Mouse (Mus musculus): ENCODE data around the gene Mmgt2. TPM values are rescaled to one million over a fixed set of nuclear protein-coding genes. Genes with fewer than 3 reads are reported as not detected.
"Not testable (repeated sequence)": the region's sequence is repeated elsewhere in the genome, so short reads cannot be mapped to it uniquely, and the experiment has no call there.

Gene Mmgt2
- polyA plus RNA-seq, 1 experiment from 2014 or later = 61.9 TPM

GRCm38 (mm10) chr11:62649803-62650202, 1.3 kb downstream of the Mmgt2 start:
- H3K27ac ChIP-seq; H3K36me3 ChIP-seq; H3K9ac ChIP-seq; ATAC-seq (ENCODE audit: insufficient number of reproducible peaks, low FRiP score, low TSS enrichment, low read depth); H3K9me3 ChIP-seq; H3K4me3 ChIP-seq; H3K27me3 ChIP-seq: not testable (repeated sequence)
- Histone ChIP-seq H3K4me1 (peaks cover 42% of the 10 kb centered on the region), H3K4me2 (peak overlapping the region; percentile 90; the same call in 1 of the 2 replicates)
- 74% methylated on average over 4 of the region's 4 CpGs for WGBS

- ATAC-seq (ENCODE audit: insufficient number of reproducible peaks, low FRiP score, low TSS enrichment, low read depth) = no peak
- Histone ChIP-seq H3K27ac (no peak overlapping the region), H3K4me1 (peaks cover 24% of the 10 kb centered on the region), H3K27me3 (no peaks in the 10 kb centered on the region), H3K36me3 (peaks cover 14% of the 10 kb centered on the region; the same call in 1 of the 2 replicates), H3K9ac (no peak overlapping the region), H3K9me3 (no peaks in the 10 kb centered on the region), H3K4me3 (no peak overlapping the region), H3K4me2 (no peak overlapping the region)
- 83% methylated on average over 3 of the region's 3 CpGs for WGBS
These were observed 3.1 kb downstream of the Mmgt2 start for GRCm38 (mm10) chr11:62651563-62651962.

- 89% methylated on average over 3 of the region's 3 CpGs for WGBS
- H3K36me3 ChIP-seq = peaks cover 14% of the 10 kb centered on the region; the same call in 1 of the 2 replicates
- no peak overlapping the region for H3K4me3 ChIP-seq
- H3K9ac ChIP-seq = no peak overlapping the region
- H3K4me1 ChIP-seq = peaks cover 19% of the 10 kb centered on the region
- no peaks in the 10 kb centered on the region for H3K9me3 ChIP-seq
- no peaks in the 10 kb centered on the region for H3K27me3 ChIP-seq
- H3K4me2 ChIP-seq = no peak overlapping the region
- no peak overlapping the region for H3K27ac ChIP-seq
- ATAC-seq (ENCODE audit: insufficient number of reproducible peaks, low FRiP score, low TSS enrichment, low read depth) = no peak
These were observed 3.6 kb downstream of the Mmgt2 start for GRCm38 (mm10) chr11:62652080-62652479.

- Histone ChIP-seq H3K27me3 (no peaks in the 10 kb centered on the region), H3K36me3 (peaks cover 21% of the 10 kb centered on the region), H3K4me3 (no peak overlapping the region), H3K27ac (no peak overlapping the region), H3K4me1 (no peaks in the 10 kb centered on the region), H3K9me3 (no peaks in the 10 kb centered on the region), H3K4me2 (no peak overlapping the region), H3K9ac (no peak overlapping the region)
- WGBS = 58% methylated on average over 4 of the region's 4 CpGs
- no peak for ATAC-seq (ENCODE audit: insufficient number of reproducible peaks, low FRiP score, low TSS enrichment, low read depth)
These were observed 12.4 kb downstream of the Mmgt2 start for GRCm38 (mm10) chr11:62660885-62661284.

GRCm38 (mm10) chr11:62664250-62664649, 15.8 kb downstream of the Mmgt2 start:
- 86% methylated on average over 6 of the region's 6 CpGs for WGBS
- ATAC-seq (ENCODE audit: insufficient number of reproducible peaks, low FRiP score, low TSS enrichment, low read depth) = no peak
- no peak overlapping the region for H3K4me2 ChIP-seq
- H3K36me3 ChIP-seq = peaks cover 21% of the 10 kb centered on the region
- H3K27me3 ChIP-seq = no peaks in the 10 kb centered on the region
- H3K9me3 ChIP-seq = no peaks in the 10 kb centered on the region
- no peak overlapping the region for H3K9ac ChIP-seq
- no peak overlapping the region for H3K4me3 ChIP-seq
- no peaks in the 10 kb centered on the region for H3K4me1 ChIP-seq
- H3K27ac ChIP-seq = no peak overlapping the region

- H3K9ac ChIP-seq = no peak overlapping the region
- no peaks in the 10 kb centered on the region for H3K27me3 ChIP-seq
- H3K9me3 ChIP-seq = no peaks in the 10 kb centered on the region
- no peak overlapping the region for H3K4me2 ChIP-seq
- no peak for ATAC-seq (ENCODE audit: insufficient number of reproducible peaks, low FRiP score, low TSS enrichment, low read depth)
- H3K4me3 ChIP-seq = no peak overlapping the region
- no peak overlapping the region for H3K27ac ChIP-seq
- H3K36me3 ChIP-seq = peaks cover 15% of the 10 kb centered on the region
- H3K4me1 ChIP-seq = peaks cover 4% of the 10 kb centered on the region; the same call in 1 of the 2 replicates
- WGBS = 87% methylated on average over 5 of the region's 5 CpGs
These were observed 20.5 kb downstream of the Mmgt2 start for GRCm38 (mm10) chr11:62668986-62669385.

GRCm38 (mm10) chr11:62669471-62669870, 21.0 kb downstream of the Mmgt2 start:
- Histone ChIP-seq H3K9me3 (no peaks in the 10 kb centered on the region), H3K27me3 (no peaks in the 10 kb centered on the region), H3K9ac (no peak overlapping the region), H3K27ac (no peak overlapping the region), H3K4me1 (peaks cover 4% of the 10 kb centered on the region; the same call in 1 of the 2 replicates), H3K36me3 (peaks cover 15% of the 10 kb centered on the region), H3K4me2 (no peak overlapping the region), H3K4me3 (no peak overlapping the region)
- no peak for ATAC-seq (ENCODE audit: insufficient number of reproducible peaks, low FRiP score, low TSS enrichment, low read depth)
- 71% methylated on average over 12 of the region's 12 CpGs for WGBS

GRCm38 (mm10) chr11:62670006-62670405, 21.5 kb downstream of the Mmgt2 start:
- Histone ChIP-seq H3K4me2 (no peak overlapping the region), H3K4me3 (no peak overlapping the region), H3K9ac (no peak overlapping the region), H3K27me3 (no peaks in the 10 kb centered on the region), H3K27ac (no peak overlapping the region), H3K9me3 (no peaks in the 10 kb centered on the region), H3K36me3 (peaks cover 10% of the 10 kb centered on the region), H3K4me1 (peaks cover 6% of the 10 kb centered on the region; the same call in 1 of the 2 replicates)
- ATAC-seq (ENCODE audit: insufficient number of reproducible peaks, low FRiP score, low TSS enrichment, low read depth) = no peak
- 65% methylated on average over 6 of the region's 6 CpGs for WGBS

GRCm38 (mm10) chr11:62675480-62676289, 27.2 kb downstream of the Mmgt2 start:
- Histone ChIP-seq H3K9ac (no peak overlapping the region), H3K27ac (no peak overlapping the region), H3K4me2 (peak overlapping the region; percentile 48), H3K4me3 (peak overlapping the region; percentile 30), H3K27me3 (no peaks in the 10 kb centered on the region), H3K4me1 (peaks cover 7% of the 10 kb centered on the region; the same call in 1 of the 2 replicates), H3K9me3 (no peaks in the 10 kb centered on the region), H3K36me3 (no peaks in the 10 kb centered on the region)
- WGBS = 17% methylated on average over 17 of the region's 17 CpGs
- peak; percentile 91 for ATAC-seq (ENCODE audit: insufficient number of reproducible peaks, low FRiP score, low TSS enrichment, low read depth)

- ATAC-seq (ENCODE audit: insufficient number of reproducible peaks, low FRiP score, low TSS enrichment, low read depth) = no peak
- Histone ChIP-seq H3K36me3 (no peaks in the 10 kb centered on the region), H3K9ac (no peak overlapping the region), H3K4me3 (no peak overlapping the region), H3K4me2 (no peak overlapping the region), H3K27me3 (no peaks in the 10 kb centered on the region), H3K27ac (no peak overlapping the region), H3K9me3 (no peaks in the 10 kb centered on the region), H3K4me1 (peaks cover 7% of the 10 kb centered on the region; the same call in 1 of the 2 replicates)
- 92% methylated on average over 4 of the region's 4 CpGs for WGBS
These were observed 27.8 kb downstream of the Mmgt2 start for GRCm38 (mm10) chr11:62676290-62676596.

- no peak overlapping the region for H3K9ac ChIP-seq
- no peaks in the 10 kb centered on the region for H3K36me3 ChIP-seq
- H3K4me2 ChIP-seq = no peak overlapping the region
- no peak overlapping the region for H3K4me3 ChIP-seq
- H3K9me3 ChIP-seq = no peaks in the 10 kb centered on the region
- no peak overlapping the region for H3K27ac ChIP-seq
- peaks cover 7% of the 10 kb centered on the region; the same call in 1 of the 2 replicates for H3K4me1 ChIP-seq
- 74% methylated on average over 7 of the region's 7 CpGs for WGBS
- H3K27me3 ChIP-seq = no peaks in the 10 kb centered on the region
- ATAC-seq (ENCODE audit: insufficient number of reproducible peaks, low FRiP score, low TSS enrichment, low read depth) = no peak
These were observed 30.4 kb downstream of the Mmgt2 start for GRCm38 (mm10) chr11:62678778-62679354.

- Histone ChIP-seq H3K9ac (no peak overlapping the region), H3K27me3 (no peaks in the 10 kb centered on the region), H3K4me1 (peaks cover 6% of the 10 kb centered on the region; the same call in 1 of the 2 replicates), H3K4me3 (no peak overlapping the region), H3K27ac (no peak overlapping the region), H3K36me3 (no peaks in the 10 kb centered on the region), H3K9me3 (no peaks in the 10 kb centered on the region), H3K4me2 (no peak overlapping the region)
- ATAC-seq (ENCODE audit: insufficient number of reproducible peaks, low FRiP score, low TSS enrichment, low read depth) = no peak
- WGBS = 77% methylated on average over 4 of the region's 4 CpGs
These were observed 31.5 kb downstream of the Mmgt2 start for GRCm38 (mm10) chr11:62679954-62680353.

Data from limb, embryonic 15.5 days (tissue).